Mouse (Mus musculus): ENCODE data around the gene Rnf20.
"Not testable (repeated sequence)": the region's sequence is repeated elsewhere in the genome, so short reads cannot be mapped to it uniquely, and the experiment has no call there.

Rnf20 gene

DNA sequence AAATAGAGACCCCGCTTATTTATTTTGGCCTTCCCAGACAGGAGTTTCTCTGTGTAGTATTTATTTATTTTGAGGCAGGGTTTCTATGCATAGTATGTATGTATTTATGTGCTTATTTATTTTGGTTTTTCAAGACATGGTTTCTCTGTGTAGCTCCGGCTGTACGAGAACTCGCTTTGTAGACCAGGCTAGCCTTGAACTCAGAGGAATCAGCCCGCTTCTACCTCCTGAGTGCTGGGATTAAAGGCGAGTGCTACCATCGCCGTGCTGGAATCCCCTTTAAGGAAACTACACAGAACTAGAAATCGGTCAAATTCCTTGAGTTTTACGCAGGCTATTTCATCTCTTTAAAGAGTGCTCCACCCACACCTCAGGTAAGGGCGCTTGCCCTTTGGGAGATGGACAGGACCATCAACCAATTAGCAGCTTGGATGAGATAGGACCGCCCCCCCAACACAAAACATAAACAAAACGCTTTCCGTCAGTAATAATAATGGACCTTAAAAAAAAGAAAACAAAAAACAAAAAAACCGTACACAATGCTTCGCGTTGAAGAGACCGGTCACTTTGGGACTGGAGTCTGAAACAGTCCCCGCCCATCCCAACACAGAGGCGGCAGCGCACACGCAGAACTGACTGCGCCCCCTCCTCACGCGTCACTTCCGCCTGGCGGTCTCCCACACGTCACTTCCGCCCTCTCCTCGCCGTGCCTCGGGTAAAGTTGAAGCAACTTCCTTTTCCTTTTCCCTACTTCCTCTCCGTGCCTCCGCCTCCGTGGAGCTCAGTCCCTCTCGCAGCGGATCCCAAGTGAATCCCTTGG is at the start of gene Rnf20:
TSS of gene Rnf20 (plus strand) at position 688 of the 820 bp plus-strand sequence.
- DNase-seq (ENCODE audit: low spot score in 2 of 2) = peak; percentile 88 to 95

DNA sequence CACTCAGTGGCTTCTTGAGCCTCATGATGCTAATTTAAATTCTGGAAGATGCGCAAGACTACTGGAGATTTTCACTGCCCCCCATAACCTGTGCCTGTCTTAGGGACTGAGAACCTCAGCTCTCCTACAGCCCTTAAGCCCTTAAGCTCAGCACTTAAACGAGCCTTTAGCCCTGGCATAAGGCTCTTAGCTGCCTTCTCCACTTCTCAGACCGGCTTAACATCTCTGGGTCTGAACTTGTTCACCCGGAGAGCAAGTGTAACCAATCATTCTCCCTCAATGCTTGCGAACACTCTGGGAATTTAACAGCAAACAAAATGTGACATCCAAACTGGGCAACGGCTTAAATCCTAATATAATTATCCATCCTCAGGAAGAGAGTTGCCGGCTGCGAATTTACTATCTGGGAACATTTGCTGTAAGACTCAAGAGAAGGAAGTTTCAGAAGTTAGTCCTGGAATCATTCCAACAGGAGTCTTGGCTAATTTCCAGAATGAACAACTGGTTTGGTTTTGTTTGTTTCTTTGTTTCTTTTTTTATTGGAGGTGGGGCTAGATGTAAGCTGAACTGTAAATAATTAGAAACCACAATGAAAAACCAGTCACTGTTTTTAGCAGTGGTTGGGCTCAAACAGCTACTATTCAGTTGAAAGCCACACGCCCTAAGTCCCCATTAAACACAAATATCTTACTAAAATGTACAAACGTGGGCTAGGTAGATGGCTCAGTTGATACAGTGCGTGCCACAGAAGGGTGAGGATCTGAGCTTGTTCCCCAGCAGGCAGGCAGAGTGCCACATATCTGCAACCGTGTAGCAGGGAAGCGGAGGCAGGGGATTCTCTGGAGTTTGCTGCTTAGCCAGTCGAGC is 47.6 kb upstream of the Rnf20 start:
- peak; percentile 42 to 49 for DNase-seq (ENCODE audit: low spot score in 2 of 2)

DNA sequence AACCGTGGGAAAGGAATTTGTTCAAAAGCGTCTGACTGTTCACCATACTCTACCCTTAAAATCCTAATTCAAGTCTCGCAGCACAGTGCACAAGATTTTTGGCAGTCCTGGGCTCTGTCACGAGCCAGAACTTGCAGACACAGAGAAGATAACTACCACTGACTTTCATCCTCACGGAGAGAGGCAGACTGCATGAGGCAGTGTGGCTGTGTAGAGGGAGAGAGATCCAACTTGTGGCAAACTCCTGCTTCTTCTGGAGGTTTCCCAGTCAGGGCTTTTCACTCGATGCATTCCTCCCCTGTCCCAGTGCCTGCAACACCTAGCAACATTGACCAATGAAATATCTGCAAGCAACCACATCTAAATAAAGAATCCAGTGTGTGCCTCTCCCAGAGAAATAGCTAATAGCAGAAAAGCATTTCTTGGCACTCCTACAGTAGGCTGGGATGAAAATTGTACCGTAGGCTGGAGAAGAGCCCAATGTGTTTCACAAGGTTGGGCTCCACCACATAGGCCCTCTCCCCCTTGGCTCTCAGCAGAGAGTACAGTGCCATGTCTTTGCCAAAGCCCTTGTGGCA is 46.2 kb upstream of the Rnf20 start:
- DNase-seq (ENCODE audit: low spot score in 2 of 2) = no peak

DNA sequence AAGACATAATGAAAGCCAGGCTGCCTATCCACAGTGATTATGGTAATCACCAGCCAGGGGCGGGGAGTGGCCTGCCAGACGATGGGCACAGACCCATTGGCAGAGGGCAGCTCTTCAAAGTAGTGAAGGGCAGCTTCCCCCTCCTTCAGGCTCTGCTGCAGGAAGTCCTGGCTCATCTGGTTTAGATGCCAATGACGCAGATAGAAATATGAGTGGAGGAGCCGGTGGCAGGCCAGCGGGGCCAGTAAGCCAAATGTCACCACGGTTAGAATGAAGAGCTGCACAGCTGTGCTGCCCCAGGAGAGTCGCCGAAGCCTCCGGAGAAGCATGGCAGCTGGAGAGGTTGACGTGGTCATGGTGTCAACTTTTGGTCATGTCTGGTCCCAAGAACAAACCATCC is 45.0 kb upstream of the Rnf20 start:
- no peak for DNase-seq (ENCODE audit: low spot score in 2 of 2)

DNA sequence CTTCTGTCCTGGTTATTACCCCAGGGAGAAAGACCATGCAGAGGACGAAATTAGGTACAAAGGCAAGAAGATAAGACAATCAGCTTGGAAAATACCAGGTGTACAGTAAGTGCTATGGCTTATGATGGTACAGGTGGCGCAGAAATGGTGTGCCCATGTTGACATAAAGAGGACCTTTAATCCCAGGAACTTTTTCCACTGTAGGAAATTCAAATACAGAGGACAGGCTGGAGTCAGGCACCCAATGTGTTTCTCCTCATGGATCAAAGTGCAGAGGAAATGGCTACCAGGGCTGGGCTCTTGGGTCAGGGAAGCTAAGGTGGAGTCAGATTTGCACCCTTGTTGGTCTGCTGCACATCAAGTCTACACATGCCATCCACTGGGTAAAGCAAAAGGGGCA is 41.7 kb upstream of the Rnf20 start:
- DNase-seq (ENCODE audit: low spot score in 2 of 2) = no peak

DNA sequence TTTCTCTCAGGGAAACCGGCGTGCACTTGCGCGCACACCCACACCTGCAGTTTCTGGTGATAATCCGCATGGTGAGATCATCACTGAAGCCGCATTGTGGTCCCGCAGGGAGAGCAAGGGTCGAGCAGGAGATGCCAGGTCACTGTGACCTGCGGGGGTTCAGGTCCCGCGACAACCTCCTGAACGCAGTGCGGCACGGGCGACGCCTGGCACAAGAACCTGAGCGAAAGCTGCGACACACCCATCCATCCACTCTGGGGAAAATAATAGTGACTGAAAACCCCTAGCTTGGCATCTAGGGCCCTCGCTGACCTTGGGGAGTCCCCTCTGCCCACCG is 35.0 kb upstream of the Rnf20 start:
- no peak for DNase-seq (ENCODE audit: low spot score in 2 of 2)

DNA sequence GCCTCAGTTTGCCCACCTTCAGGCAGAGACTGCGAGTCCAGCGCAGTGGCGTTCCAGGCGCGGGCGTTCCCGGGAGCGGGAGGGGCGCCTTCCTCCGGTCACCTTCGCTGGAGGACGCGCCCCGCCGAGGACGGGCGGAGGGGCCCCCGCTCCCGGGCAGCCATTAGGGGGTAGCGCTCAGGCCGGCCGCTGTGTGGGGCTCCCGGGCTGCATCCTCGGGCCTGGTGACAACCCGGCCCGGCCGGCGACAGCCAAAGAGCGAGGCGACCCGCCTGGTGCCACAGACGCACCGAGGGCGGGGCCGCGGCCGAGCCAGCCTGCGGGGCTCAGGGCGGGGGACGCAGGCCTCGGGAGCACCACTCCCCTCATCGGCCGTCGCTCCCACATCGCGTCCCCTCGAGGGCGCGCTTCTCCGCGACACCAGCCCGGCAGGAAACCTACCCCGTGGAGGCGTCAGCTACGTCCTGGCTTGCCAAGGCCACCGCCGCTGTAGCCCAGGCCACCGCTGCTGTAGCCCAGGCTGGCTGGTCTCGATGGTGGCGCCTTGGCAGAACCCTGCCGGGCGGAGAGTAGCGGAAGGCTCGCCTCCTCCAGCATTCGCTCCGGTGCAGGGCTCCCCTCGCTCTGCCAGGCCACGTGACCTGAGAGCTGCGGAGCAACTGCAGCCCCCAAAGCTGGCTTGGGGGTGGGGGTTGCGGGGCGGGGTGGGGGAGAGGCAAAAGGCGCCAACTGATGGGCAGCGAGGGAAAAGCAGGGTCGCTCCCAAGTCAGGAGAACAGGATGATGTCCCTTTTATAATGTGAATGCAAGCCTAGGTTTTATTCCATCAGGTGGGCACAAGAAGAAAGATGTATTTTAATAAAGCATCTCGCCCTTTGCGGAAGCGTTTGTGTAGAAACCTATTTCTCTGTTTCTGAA is 34.4 kb upstream of the Rnf20 start, which contains the start of gene Tmem246:
TSS of gene Tmem246 (minus strand) at position 694 of the 918 bp plus-strand sequence.
- peak; percentile 62 to 82 for DNase-seq (ENCODE audit: low spot score in 2 of 2)

DNA sequence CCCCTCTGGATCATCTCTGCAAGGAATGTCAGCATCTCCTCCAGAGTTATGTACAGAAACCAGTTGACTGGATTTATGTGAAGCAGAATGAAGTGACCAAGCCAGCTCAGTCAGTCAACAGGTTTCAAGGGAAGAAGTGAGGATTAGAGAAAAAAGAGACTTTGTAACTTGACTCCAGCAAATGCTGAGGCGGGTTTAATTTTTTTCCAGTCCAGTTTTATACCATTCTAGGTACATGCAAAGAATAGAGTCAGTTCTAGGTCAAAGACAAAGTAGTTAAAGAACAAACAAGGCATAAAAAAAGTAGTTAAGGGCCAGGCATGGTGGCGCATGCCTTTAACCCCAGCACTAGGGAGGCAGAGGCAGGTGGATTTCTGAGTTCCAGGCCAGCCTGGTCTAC is 28.6 kb upstream of the Rnf20 start:
- no peak for DNase-seq (ENCODE audit: low spot score in 2 of 2)

DNA sequence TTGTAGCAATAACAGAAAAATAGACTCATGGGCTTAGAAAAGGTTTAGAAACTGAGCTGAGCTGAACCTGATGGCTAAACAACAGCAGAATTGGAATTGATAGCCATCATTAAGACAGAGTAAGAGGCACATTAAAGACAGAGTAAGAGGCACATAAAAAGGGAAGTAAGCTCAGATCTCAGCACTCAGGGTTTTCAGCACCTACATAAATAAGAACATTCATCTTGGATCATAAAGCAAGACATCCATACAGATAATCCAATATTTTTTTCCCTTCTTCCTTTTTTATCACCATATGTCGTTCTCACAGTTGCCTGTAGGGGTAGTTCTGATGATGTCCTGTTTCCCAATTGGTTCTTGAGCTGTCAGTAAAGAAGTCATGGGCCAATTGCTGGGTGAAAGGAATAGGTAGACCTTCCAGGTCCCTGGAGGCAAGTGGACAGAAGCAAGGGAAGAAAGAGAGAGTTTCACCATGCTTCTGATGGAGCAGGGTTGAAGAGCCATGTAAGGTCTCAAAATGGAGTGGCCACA is 27.7 kb upstream of the Rnf20 start:
- DNase-seq (ENCODE audit: low spot score in 2 of 2) = no peak

DNA sequence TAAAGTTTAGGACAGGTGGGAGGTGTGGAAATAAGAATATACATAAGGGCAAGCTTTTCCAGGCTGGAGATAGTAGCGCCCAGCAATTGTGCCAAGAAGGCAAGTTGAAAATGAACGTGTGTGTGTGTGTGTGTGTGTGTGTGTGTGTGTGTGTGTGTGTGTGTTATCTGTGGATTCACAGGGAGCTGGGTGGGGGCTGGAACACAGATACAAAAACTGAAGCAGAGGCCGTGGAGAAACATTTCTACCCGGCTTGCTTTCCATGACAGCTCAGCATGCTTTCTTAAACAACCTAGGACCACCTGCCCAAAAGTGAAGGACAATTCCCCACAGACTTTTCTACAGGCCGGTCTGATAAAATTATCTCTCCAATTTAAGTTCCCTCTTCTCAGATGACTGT is 27.2 kb upstream of the Rnf20 start:
- no peak for DNase-seq (ENCODE audit: low spot score in 2 of 2)

DNA sequence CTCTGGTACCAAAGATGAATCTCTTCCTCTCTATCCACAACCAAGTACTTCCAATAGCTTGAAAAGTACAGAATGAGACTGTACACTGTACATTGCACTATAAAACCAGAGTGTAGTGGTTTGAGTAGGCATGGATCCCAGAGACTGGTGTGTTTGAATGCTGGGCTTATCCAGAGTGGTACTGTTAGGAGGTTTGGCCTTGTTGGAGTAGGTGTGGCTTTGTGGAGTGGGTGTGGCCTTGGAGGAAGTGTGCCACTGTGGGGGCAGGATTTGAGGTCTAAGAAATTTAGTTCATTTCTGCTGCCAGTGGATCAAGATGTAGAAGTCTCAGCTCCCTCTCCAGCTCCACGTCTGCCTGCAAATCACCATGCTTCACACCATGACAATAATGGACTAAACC is 26.3 kb upstream of the Rnf20 start:
- DNase-seq (ENCODE audit: low spot score in 2 of 2) = no peak

DNA sequence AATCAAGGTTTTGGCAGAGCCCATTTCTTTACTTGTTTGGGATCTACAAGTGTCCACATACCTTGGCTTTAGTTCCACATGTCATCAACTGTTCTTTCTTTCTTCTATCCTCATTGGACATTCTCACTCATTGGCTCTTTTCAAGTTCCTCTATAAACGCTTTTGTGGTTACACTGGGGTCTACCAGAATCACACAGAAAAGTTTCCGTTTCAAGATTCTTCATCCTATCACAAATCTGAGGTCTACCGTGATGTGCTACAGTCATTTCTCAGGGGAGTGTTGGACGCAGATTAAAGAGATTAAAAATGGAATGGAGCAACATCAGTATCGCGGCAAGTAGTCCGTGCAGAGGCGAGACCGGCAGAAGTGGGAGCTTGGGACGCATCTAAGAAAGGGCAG is 14.9 kb upstream of the Rnf20 start:
- no peak for DNase-seq (ENCODE audit: low spot score in 2 of 2)

DNA sequence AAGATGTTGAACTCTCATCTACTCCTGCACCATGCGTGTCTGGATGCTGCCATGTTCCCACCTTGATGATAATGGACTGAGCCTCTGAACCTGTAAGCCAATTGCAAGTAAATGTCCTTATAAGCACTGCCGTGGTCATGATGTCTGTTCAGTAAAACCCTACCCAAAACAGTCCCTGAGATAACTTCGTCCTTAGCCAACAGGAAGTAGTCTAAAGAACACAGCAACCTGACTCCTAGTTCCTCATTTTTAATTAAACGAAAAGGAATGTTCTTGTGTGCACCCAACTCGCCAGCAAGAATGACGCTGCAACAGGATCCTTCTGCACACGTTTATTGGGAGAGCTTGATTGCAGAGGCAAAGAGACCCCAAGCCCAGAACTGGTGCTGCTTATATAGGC is 11.9 kb upstream of the Rnf20 start:
- not testable (repeated sequence) for DNase-seq (ENCODE audit: low spot score in 2 of 2)

DNA sequence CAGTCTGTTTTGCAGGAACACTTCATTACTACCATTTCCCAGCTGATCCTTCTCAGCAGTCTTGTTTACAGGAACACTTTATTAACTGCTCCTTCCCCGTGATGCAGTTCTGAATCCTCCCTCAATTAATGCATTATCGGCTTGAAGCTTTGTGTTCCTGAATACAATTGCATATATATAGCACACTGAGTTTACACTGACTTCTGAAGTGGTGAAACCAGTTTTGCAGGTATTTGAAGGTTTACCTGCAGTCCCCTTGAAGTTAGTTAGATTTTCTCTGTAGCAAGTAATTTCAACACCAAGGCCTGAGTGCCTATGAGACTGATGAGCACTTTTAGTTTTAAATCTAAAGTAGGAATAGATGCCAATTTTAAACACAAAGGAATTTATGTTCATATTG is 9.5 kb upstream of the Rnf20 start:
- no peak for DNase-seq (ENCODE audit: low spot score in 2 of 2)

DNA sequence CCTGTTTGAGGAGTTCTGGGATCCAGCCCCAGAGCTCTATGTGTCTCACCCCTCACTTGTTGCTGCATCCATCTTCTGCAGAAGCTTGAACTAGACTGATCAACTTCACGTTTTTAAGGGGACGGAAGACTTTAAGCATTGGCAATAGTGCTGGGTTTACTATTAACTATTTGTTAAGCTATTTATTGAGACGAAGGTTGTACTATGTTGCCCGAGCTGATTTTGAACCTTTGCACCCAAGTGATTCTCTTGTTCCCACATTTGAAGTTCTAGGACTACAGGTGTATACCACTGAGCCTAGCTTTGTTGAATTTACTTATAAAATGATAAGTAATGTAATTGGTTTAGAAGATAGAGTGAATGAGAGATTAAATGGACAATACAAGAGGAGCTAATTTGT is 7.9 kb upstream of the Rnf20 start:
- no peak for DNase-seq (ENCODE audit: low spot score in 2 of 2)

DNA sequence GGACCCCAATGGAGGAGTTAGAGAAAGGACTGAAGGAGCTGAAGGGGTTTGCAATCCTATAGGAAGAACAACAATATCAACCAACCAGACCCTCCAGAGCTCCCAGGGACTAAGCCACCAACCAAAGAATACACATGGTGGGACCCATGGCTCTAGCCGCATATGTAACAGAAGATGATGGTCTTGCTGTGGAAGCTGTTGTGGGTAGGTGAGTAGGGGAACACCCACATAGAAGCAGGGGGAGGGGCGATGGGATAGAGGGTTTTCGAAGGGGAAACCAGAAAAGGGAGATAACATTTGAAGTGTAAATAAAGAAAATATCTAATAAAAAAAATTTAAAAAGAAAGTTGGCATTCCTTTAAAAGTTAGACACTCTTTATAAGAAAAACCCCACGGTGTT is 6.8 kb upstream of the Rnf20 start:
- not testable (repeated sequence) for DNase-seq (ENCODE audit: low spot score in 2 of 2)

DNA sequence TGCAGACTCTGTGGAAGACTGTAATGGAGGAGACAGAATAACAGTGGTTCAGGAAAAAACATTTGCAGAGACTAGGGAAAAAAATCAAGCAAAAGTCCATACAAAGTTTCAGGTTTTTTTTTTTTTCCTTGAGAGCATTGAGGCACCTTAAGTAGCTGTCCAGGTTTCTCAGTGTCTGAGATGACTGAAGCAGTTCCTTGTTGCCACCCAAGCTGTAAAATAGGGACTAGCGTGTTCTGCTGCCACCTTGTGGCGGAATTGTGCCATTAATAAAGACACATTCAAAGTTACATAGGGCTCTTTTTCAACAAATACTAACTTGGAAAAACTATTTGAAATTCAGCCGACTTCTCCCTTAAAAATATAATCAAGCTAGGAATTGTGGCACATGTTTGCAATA is 4.8 kb upstream of the Rnf20 start:
- peak; percentile 38 to 50 for DNase-seq (ENCODE audit: low spot score in 2 of 2)

DNA sequence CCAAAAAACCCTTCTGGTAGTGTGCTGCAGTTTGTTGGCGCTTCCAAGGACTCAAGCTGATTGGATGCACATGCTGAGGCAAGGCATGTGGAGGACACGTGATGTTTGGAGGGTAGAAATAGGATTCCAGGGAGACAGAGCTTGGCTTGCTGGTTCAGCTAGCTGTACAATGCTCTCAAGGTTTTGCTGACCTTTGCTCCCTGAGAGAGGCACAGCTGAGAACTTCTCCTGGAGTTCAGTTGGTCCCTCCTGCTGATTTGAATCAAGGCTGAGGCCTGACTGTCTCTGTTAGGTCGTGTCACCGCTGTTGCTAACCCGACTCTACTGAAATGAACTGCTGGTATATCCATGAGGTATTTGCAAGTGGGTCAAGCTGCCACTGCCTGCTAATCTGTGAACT is 2.9 kb upstream of the Rnf20 start:
- no peak for DNase-seq (ENCODE audit: low spot score in 2 of 2)

DNA sequence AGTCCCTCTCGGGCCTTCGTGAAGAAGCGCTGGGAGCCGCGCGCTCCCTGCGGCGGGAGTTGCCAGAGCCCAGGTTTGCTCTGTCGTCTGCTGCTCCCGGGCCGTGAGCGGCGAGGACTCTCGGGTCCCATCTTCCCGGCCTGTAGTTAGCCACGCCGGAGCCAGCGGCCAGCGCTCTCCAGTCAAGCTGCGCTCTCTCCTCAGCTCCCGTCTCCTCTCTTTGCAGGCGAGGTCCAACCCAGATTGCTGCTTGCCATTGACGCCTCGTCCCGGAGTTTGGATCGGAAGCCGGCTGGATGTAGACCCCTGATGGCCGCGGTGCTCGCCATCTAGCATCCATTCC is 304 bp downstream of the Rnf20 start:
- DNase-seq (ENCODE audit: low spot score in 2 of 2) = no peak

DNA sequence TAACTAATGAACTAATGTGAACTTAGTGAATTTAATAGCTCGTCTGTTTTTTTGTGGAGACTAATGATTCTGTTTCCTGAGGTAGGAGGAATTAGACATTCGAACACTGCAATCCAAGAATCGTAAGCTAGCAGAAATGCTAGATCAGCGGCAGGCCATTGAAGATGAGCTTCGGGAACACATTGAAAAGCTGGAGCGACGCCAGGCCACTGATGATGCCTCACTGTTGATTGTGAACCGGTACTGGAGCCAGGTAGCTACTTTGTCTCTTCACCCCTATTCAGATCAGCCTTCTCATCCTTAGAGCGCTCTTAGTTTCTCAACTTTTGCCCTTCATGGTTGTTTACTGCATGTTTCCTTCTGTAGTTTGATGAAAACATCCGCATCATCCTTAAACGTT is 6.0 kb downstream of the Rnf20 start:
- no peak for DNase-seq (ENCODE audit: low spot score in 2 of 2)

DNA sequence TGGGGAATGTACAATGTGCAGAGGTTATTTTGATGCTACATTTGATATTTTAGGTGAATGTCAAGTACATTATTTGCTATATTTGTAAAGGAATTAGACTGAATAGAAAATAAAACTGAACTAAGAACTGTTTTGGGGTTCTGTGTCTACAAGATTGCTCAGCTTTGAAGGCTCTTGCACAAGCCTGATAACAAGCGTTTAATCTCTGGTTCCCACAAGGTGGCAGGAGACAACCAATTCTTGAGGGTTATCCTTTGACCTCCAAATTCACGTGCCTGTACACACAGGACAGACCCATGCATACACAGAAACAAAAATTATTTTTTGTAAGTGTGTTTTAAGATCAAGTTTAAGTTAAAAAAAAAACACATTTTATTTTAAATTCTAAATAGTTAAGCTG is 8.1 kb downstream of the Rnf20 start:
- no peak for DNase-seq (ENCODE audit: low spot score in 2 of 2)

All from urinary bladder, adult 18-20 months (tissue).